Mouse (Mus musculus): Measurements from ENCODE around the gene Hk2. TPM values are rescaled to one million over a fixed set of nuclear protein-coding genes. Genes with fewer than 3 reads are reported as not detected.
"Not testable (repeated sequence)": the region's sequence is repeated elsewhere in the genome, so short reads cannot be mapped to it uniquely, and the experiment has no call there.

The Hk2 gene
- polyA plus RNA-seq, 1 experiment from 2014 or later = 36.1 TPM

GRCm38 (mm10) chr6:82694668-82695067 lies 79.6 kb downstream of the Hk2 start:
- no peak overlapping the region for H3K27ac ChIP-seq

GRCm38 (mm10) chr6:82689474-82689873 lies 84.8 kb downstream of the Hk2 start:
- no peak for DNase-seq (ENCODE audit: extremely low spot score, low spot score)
- Histone ChIP-seq H3K4me1 (peaks cover 10% of the 10 kb centered on the region), H3K9me3 (no peaks in the 10 kb centered on the region), H3K27me3 (ENCODE audit: poor library complexity, severe bottlenecking) (no peaks in the 10 kb centered on the region), H3K27ac (no peak overlapping the region), H3K4me3 (no peak overlapping the region), H3K36me3 (replicated peaks) (no peaks in the 10 kb centered on the region)
- 88% methylated on average over 4 of the region's 4 CpGs for WGBS

More at GRCm38 (mm10) chr6:82694668-82695067, 79.6 kb downstream of the Hk2 start:
- 67% methylated on average over 13 of the region's 13 CpGs for WGBS
- no peaks in the 10 kb centered on the region for H3K27me3 ChIP-seq (ENCODE audit: poor library complexity, severe bottlenecking)
- H3K4me3 ChIP-seq = no peak overlapping the region
- peaks cover 9% of the 10 kb centered on the region for H3K4me1 ChIP-seq
- H3K9me3 ChIP-seq = no peaks in the 10 kb centered on the region
- H3K36me3 ChIP-seq (replicated peaks) = no peaks in the 10 kb centered on the region
- peak; percentile 34 for DNase-seq (ENCODE audit: extremely low spot score, low spot score)

- H3K27me3 ChIP-seq (ENCODE audit: poor library complexity, severe bottlenecking); DNase-seq (ENCODE audit: extremely low spot score, low spot score); H3K36me3 ChIP-seq (replicated peaks); H3K4me1 ChIP-seq; H3K4me3 ChIP-seq; H3K9me3 ChIP-seq: not testable (repeated sequence)
- H3K27ac ChIP-seq = peak overlapping the region; percentile 44; the same call in 1 of the 2 replicates
- 50% methylated on average over 5 of the region's 5 CpGs for WGBS
These were observed 85.7 kb downstream of the Hk2 start for GRCm38 (mm10) chr6:82688586-82688985.

- H3K9me3 ChIP-seq = no peaks in the 10 kb centered on the region
- peaks cover 8% of the 10 kb centered on the region for H3K4me1 ChIP-seq
- no peak for DNase-seq (ENCODE audit: extremely low spot score, low spot score)
- H3K27me3 ChIP-seq (ENCODE audit: poor library complexity, severe bottlenecking) = no peaks in the 10 kb centered on the region
- H3K27ac ChIP-seq = no peak overlapping the region
- H3K4me3 ChIP-seq = no peak overlapping the region
- H3K36me3 ChIP-seq (replicated peaks) = no peaks in the 10 kb centered on the region
These were observed 90.1 kb downstream of the Hk2 start for GRCm38 (mm10) chr6:82684136-82684535.

GRCm38 (mm10) chr6:82679286-82679685 lies 95.0 kb downstream of the Hk2 start:
- H3K27ac ChIP-seq; H3K36me3 ChIP-seq (replicated peaks); DNase-seq (ENCODE audit: extremely low spot score, low spot score); H3K4me1 ChIP-seq; H3K9me3 ChIP-seq; H3K27me3 ChIP-seq (ENCODE audit: poor library complexity, severe bottlenecking); H3K4me3 ChIP-seq: not testable (repeated sequence)
- 78% methylated on average over 2 of the region's 2 CpGs for WGBS

GRCm38 (mm10) chr6:82677629-82678028 lies 96.6 kb downstream of the Hk2 start:
- not testable (repeated sequence) for H3K4me3 ChIP-seq; H3K36me3 ChIP-seq (replicated peaks); H3K9me3 ChIP-seq; H3K27ac ChIP-seq; DNase-seq (ENCODE audit: extremely low spot score, low spot score); H3K4me1 ChIP-seq; H3K27me3 ChIP-seq (ENCODE audit: poor library complexity, severe bottlenecking)
- WGBS = 81% methylated on average over 3 of the region's 3 CpGs

Other genes with a start within 250 kb of the Hk2 start
- gene Pole4, start 69.1 kb downstream of the Hk2 start, polyA plus RNA-seq (2016; fragmentation: Nextera tagmentation; extraction: Ambion mirVana) = 92.5 and 99.7 TPM in 2 replicates
- 1.8 TPM in 2 replicates for gene Sema4f, start 165.3 kb upstream of the Hk2 start, polyA plus RNA-seq (2016; fragmentation: Nextera tagmentation; extraction: Ambion mirVana)
- 0.81 TPM in 1 of 2 replicates, not detected in the other for gene M1ap, start 172.4 kb upstream of the Hk2 start, polyA plus RNA-seq (2016; fragmentation: Nextera tagmentation; extraction: Ambion mirVana)